Mouse (Mus musculus) intestine, postnatal 0 days (tissue): ENCODE results near the gene Mapk13. TPM values are rescaled to one million over a fixed set of nuclear protein-coding genes. Genes with fewer than 3 reads are reported as not detected.

Source experiments
- ATAC-seq: fragments of 200-750 bp; cut with Nextera tagmentation; 2 replicates; pipeline ENCODE4 v1.8.0; 2017; ENCODE audit warnings: mild to moderate bottlenecking, moderate TSS enrichment, moderate library complexity
- H3K27ac ChIP-seq: fragments of 300-500 bp; sonication (generic); 2 replicates; pipeline ENCODE4 v1.5.1; 2014; ENCODE audit warnings: mild to moderate bottlenecking, low read depth, low read length, moderate library complexity
- H3K27me3 ChIP-seq: fragments of 300-500 bp; sonication (generic); replicated peaks from 2 replicates; pipeline ENCODE4 v1.6.1; 2014; ENCODE audit warnings: low read length, mixed read lengths; ENCODE audit not compliant: control insufficient read depth, insufficient read depth
- H3K36me3 ChIP-seq: fragments of 300-500 bp; sonication (generic); 2 replicates; pipeline ENCODE4 v1.6.1; 2014; ENCODE audit warnings: mild to moderate bottlenecking, moderate library complexity; ENCODE audit not compliant: control insufficient read depth, insufficient read depth
- H3K4me1 ChIP-seq: fragments of 300-500 bp; sonication (generic); replicated peaks from 2 replicates; pipeline ENCODE4 v1.6.1; 2014; ENCODE audit warnings: antibody characterized with exemption, low read length, mixed read lengths; ENCODE audit not compliant: control insufficient read depth, insufficient read depth
- H3K4me2 ChIP-seq: fragments of 300-500 bp; sonication (generic); replicated peaks from 2 replicates; pipeline ENCODE4 v1.6.1; 2014; ENCODE audit warnings: low read depth, mild to moderate bottlenecking, moderate library complexity
- H3K4me3 ChIP-seq: fragments of 300-500 bp; sonication (generic); 2 replicates; pipeline ENCODE4 v1.5.1; 2014; ENCODE audit warnings: low read depth, low read length
- H3K9ac ChIP-seq: fragments of 300-500 bp; sonication (generic); 2 replicates; pipeline ENCODE4 v1.6.1; 2014; ENCODE audit warnings: mild to moderate bottlenecking, low read depth, low read length
- H3K9me3 ChIP-seq: fragments of 300-500 bp; sonication (generic); 2 replicates; pipeline ENCODE4 v1.6.1; 2016; ENCODE audit warnings: mixed run types; ENCODE audit not compliant: control insufficient read depth
- CTCF ChIP-seq: sonication (generic); IDR thresholded peaks from 2 replicates; pipeline ENCODE4 v1.5.1; 2016; ENCODE audit warnings: low read depth, mild to moderate bottlenecking, control low read depth, antibody characterized with exemption, moderate library complexity
- WGBS: fragments of 180-500 bp; shearing (Covaris S2); extraction: QIAGEN DNeasy Blood & Tissue Kit; methylation state at CpG from one replicate; pipeline ENCODE4 v1.1.7; 2014; 5-methylcytosine and 5-hydroxymethylcytosine counted together
- polyA plus RNA-seq: library from polyadenylated mRNA; unstranded; fragments of >200 nt; fragmentation: Nextera tagmentation; extraction: Ambion mirVana; gene quantifications from 2 replicates; pipeline ENCODE4 v1.2.1, GENCODE M21; 2015

Mapk13 gene
- polyA plus RNA-seq, 1 experiment from 2014 or later, result 204 TPM

- H3K27ac ChIP-seq, result peak overlapping the region; percentile 22; the same call in 1 of the 2 replicates
Measured at GRCm38 (mm10) chr17:28739244-28739643, 29.9 kb upstream of the Mapk13 start.

GRCm38 (mm10) chr17:28743145-28743866 is 25.8 kb upstream of the Mapk13 start:
- ATAC-seq, result no peak
- H3K27ac ChIP-seq, result no peak overlapping the region
- TF ChIP-seq CTCF, result no peak
- H3K27me3 ChIP-seq, result no peaks in the 10 kb centered on the region
- no peak overlapping the region for H3K4me2 ChIP-seq
- H3K4me1 ChIP-seq, result no peaks in the 10 kb centered on the region
- peaks cover 85% of the 10 kb centered on the region for H3K36me3 ChIP-seq
- 91% methylated on average over 11 of the region's 11 CpGs for WGBS
- no peaks in the 10 kb centered on the region for H3K9me3 ChIP-seq
- no peak overlapping the region for H3K9ac ChIP-seq
- H3K4me3 ChIP-seq, result no peak overlapping the region

More at GRCm38 (mm10) chr17:28739244-28739643, 29.9 kb upstream of the Mapk13 start:
- no peak overlapping the region for H3K9ac ChIP-seq
- H3K36me3 ChIP-seq, result peaks cover 68% of the 10 kb centered on the region
- WGBS, result 65% methylated on average over 6 of the region's 6 CpGs
- no peaks in the 10 kb centered on the region for H3K9me3 ChIP-seq
- ATAC-seq, result peak; percentile 79
- no peak overlapping the region for H3K4me2 ChIP-seq
- H3K4me1 ChIP-seq, result no peaks in the 10 kb centered on the region
- no peak for TF ChIP-seq CTCF
- H3K27me3 ChIP-seq, result no peaks in the 10 kb centered on the region
- no peak overlapping the region for H3K4me3 ChIP-seq

GRCm38 (mm10) chr17:28743916-28744315 is 25.2 kb upstream of the Mapk13 start:
- no peak overlapping the region for H3K27ac ChIP-seq
- ATAC-seq, result no peak

GRCm38 (mm10) chr17:28745773-28746172 is 23.3 kb upstream of the Mapk13 start:
- H3K27ac ChIP-seq, result no peak overlapping the region
- TF ChIP-seq CTCF, result no peak
- no peak overlapping the region for H3K4me3 ChIP-seq
- H3K9ac ChIP-seq, result no peak overlapping the region
- no peaks in the 10 kb centered on the region for H3K27me3 ChIP-seq
- H3K36me3 ChIP-seq, result peaks cover 66% of the 10 kb centered on the region
- WGBS, result 77% methylated on average over 6 of the region's 6 CpGs
- H3K4me2 ChIP-seq, result no peak overlapping the region
- H3K4me1 ChIP-seq, result no peaks in the 10 kb centered on the region
- ATAC-seq, result no peak
- no peaks in the 10 kb centered on the region for H3K9me3 ChIP-seq

More at GRCm38 (mm10) chr17:28743916-28744315, 25.2 kb upstream of the Mapk13 start:
- H3K4me2 ChIP-seq, result no peak overlapping the region
- no peak overlapping the region for H3K4me3 ChIP-seq
- peak; percentile 52 for TF ChIP-seq CTCF
- no peak overlapping the region for H3K9ac ChIP-seq
- WGBS, result 90% methylated on average over 9 of the region's 9 CpGs
- peaks cover 85% of the 10 kb centered on the region for H3K36me3 ChIP-seq
- no peaks in the 10 kb centered on the region for H3K4me1 ChIP-seq
- H3K27me3 ChIP-seq, result no peaks in the 10 kb centered on the region
- no peaks in the 10 kb centered on the region for H3K9me3 ChIP-seq

DNA sequence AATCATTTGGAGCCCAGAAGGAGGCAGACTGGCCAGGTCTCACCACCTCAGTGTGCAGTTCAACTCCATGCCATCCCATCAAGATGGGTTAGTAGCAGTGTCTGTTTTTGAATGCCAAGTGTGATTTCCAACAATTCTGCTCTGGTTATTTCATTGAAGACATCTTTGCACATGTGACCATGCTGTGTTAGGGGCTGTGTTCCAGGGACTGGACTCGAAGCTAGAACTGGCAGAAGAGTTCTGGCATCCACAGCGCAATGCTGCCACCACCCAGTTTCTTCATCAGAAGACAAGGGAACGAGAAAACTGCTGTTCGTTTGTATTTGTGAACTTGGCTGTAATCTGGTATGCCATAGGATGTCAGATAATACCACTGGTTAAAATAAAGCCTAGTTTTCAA is 21.1 kb upstream of the Mapk13 start:
- H3K27me3 ChIP-seq, result no peaks in the 10 kb centered on the region
- no peak overlapping the region for H3K4me3 ChIP-seq
- ATAC-seq, result no peak
- TF ChIP-seq CTCF, result no peak
- no peak overlapping the region for H3K9ac ChIP-seq
- no peak overlapping the region for H3K27ac ChIP-seq
- no peaks in the 10 kb centered on the region for H3K9me3 ChIP-seq
- H3K36me3 ChIP-seq, result peaks cover 45% of the 10 kb centered on the region
- WGBS, result 86% methylated on average over 4 of the region's 4 CpGs
- no peak overlapping the region for H3K4me2 ChIP-seq
- no peaks in the 10 kb centered on the region for H3K4me1 ChIP-seq

DNA sequence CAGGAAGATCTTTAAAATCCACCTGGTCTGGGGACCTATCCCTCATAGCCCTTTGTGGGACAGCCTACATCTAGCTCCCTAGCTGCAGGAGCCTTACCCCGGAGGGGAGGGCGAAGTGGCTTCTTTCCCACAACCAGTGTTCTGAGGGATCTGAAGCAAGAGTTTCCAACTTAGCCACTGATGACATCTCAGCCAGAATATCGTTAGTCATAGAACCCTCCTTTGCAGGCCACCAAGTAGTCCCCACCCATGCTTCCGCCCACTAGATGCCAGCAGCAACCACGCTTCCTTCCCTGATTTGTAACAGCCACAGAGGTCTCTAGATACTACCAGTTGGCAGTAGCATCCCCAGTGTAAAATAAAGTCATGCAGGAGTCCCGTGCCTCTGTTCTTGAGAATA is 18.5 kb upstream of the Mapk13 start:
- TF ChIP-seq CTCF, result no peak

More for the DNA sequence above, 18.5 kb upstream of the Mapk13 start:
- Histone ChIP-seq H3K9ac (no peak overlapping the region), H3K4me1 (no peaks in the 10 kb centered on the region), H3K27me3 (no peaks in the 10 kb centered on the region), H3K27ac (no peak overlapping the region), H3K4me3 (no peak overlapping the region), H3K9me3 (no peaks in the 10 kb centered on the region), H3K36me3 (peaks cover 20% of the 10 kb centered on the region), H3K4me2 (no peak overlapping the region)
- no peak for ATAC-seq
- 71% methylated on average over 6 of the region's 6 CpGs for WGBS
